Mouse (Mus musculus) fibroblast of lung, adult 2 months (primary cell): Measurements from ENCODE around the gene Otos.

Experiments
- DNase-seq: peaks from one replicate; pipeline ENCODE4 v3.0.0-alpha.2; 2011; ENCODE audit warnings: low read depth

The Otos gene

GRCm38 (mm10) chr1:92646601-92647000 lies 2.0 kb downstream of the Otos start:
- no peak for DNase-seq

GRCm38 (mm10) chr1:92646111-92646510 lies 2.5 kb downstream of the Otos start:
- DNase-seq, result no peak

GRCm38 (mm10) chr1:92644916-92645315 lies 3.7 kb downstream of the Otos start:
- no peak for DNase-seq

- no peak for DNase-seq
These were observed 5.0 kb downstream of the Otos start for GRCm38 (mm10) chr1:92643691-92644090.

GRCm38 (mm10) chr1:92641514-92642272 lies 6.9 kb downstream of the Otos start, which contains the start of gene Cops9:
Cops9 (minus strand) TSS chr1:92641985.
- DNase-seq, result peak; percentile 65

GRCm38 (mm10) chr1:92640393-92640792 lies 8.2 kb downstream of the Otos start:
- no peak for DNase-seq

GRCm38 (mm10) chr1:92638736-92639135 lies 9.9 kb downstream of the Otos start:
- DNase-seq, result no peak

GRCm38 (mm10) chr1:92638181-92638580 lies 10.5 kb downstream of the Otos start:
- no peak for DNase-seq

GRCm38 (mm10) chr1:92637501-92638172 lies 11.0 kb downstream of the Otos start:
- DNase-seq, result no peak

GRCm38 (mm10) chr1:92636676-92637075 lies 12.0 kb downstream of the Otos start:
- DNase-seq, result no peak

- DNase-seq, result no peak
These were observed 12.6 kb downstream of the Otos start for GRCm38 (mm10) chr1:92636015-92636414.

GRCm38 (mm10) chr1:92634976-92635599 lies 13.6 kb downstream of the Otos start:
- DNase-seq, result peak; percentile 49

- DNase-seq, result no peak
These were observed 14.1 kb downstream of the Otos start for GRCm38 (mm10) chr1:92634569-92634968.

- DNase-seq, result no peak
These were observed 14.9 kb downstream of the Otos start for GRCm38 (mm10) chr1:92633726-92634125.

- no peak for DNase-seq
These were observed 15.7 kb downstream of the Otos start for GRCm38 (mm10) chr1:92632948-92633347.

GRCm38 (mm10) chr1:92632196-92632595 lies 16.4 kb downstream of the Otos start:
- no peak for DNase-seq

- DNase-seq, result no peak
These were observed 20.4 kb downstream of the Otos start for GRCm38 (mm10) chr1:92628227-92628626.

- DNase-seq, result no peak
These were observed 30.3 kb downstream of the Otos start for GRCm38 (mm10) chr1:92618360-92618759.

- DNase-seq, result no peak
These were observed 31.2 kb downstream of the Otos start, which contains the start of gene Olfr12 for GRCm38 (mm10) chr1:92617488-92617887. Olfr12 (plus strand) TSS chr1:92617788.

GRCm38 (mm10) chr1:92616046-92616445 lies 32.6 kb downstream of the Otos start:
- DNase-seq, result peak; percentile 63

- peak; percentile 24 for DNase-seq
These were observed 34.1 kb downstream of the Otos start for GRCm38 (mm10) chr1:92614516-92614915.

GRCm38 (mm10) chr1:92613175-92613574 lies 35.5 kb downstream of the Otos start:
- no peak for DNase-seq

- DNase-seq, result no peak
These were observed 37.6 kb downstream of the Otos start for GRCm38 (mm10) chr1:92611008-92611407.
